ENCODE assay signal across 9 mouse cellular contexts in genomic region chr11:19992341-19993281, GRCm38 (mm10).
DNase-seq lines count a peak whose midpoint lies in the region; ATAC-seq and TF ChIP-seq lines count a peak whose summit lies in the region.
"Had no signal": no experiment of that assay in that cellular context is flagged by ENCODE, and none has a peak within 500 bp of the region (broad histone marks: within the 10 kb centered on the region; RNA-seq: fewer than 3 reads in every experiment).

No protein-coding gene starts in this region.

- TF ChIP-seq RAD21 in CH12.LX (IDR thresholded peaks at IDR 0.05; ENCODE audit: low read depth, low read length): no peak

- H3K9me3 ChIP-seq in hindbrain, embryonic 13.5 days: no peaks in the 10 kb centered on the region
- H3K9me3 ChIP-seq in hindbrain, embryonic 12.5 days (replicated peaks): no peaks in the 10 kb centered on the region
- no peaks in the 10 kb centered on the region for H3K9me3 ChIP-seq in CH12.LX (replicated peaks; ENCODE audit: low read length)

- TF ChIP-seq EP300 in CH12.LX (IDR thresholded peaks at IDR 0.05; ENCODE audit: low read length): peak; percentile 38

- no peak overlapping the region for H3K4me3 ChIP-seq in hindbrain, embryonic 13.5 days
- H3K4me3 ChIP-seq in hindbrain, embryonic 12.5 days: no peak overlapping the region
- no peak overlapping the region for H3K4me3 ChIP-seq in CH12.LX (replicated peaks in 1 of 3; ENCODE audit: low read depth in 2 of 3, low read length in 2 of 3, poor library complexity in 1 of 3)

- H3K9ac ChIP-seq in hindbrain, embryonic 13.5 days: no peak overlapping the region
- no peak overlapping the region for H3K9ac ChIP-seq in hindbrain, embryonic 12.5 days
- H3K9ac ChIP-seq in CH12.LX (ENCODE audit: insufficient read depth, low read depth): no peak overlapping the region

- H3K27me3 ChIP-seq in hindbrain, embryonic 13.5 days: no peaks in the 10 kb centered on the region
- no peaks in the 10 kb centered on the region for H3K27me3 ChIP-seq in hindbrain, embryonic 12.5 days
- H3K27me3 ChIP-seq in CH12.LX (replicated peaks): no peaks in the 10 kb centered on the region

- no peak for TF ChIP-seq CTCF in CH12.LX (conservative IDR thresholded peaks at IDR 0.05 in 1 of 2, IDR thresholded peaks at IDR 0.05 in 1 of 2; ENCODE audit: low read depth in 2 of 2, low read length in 2 of 2)

- dilution Hi-C loops in CH12.LX (cut with MboI; ENCODE audit: extremely low pct_ligation_motif_present, extremely low pct_unique_long_range_greater_than_20kb, low sequenced_read_pairs): no loop called here

- intact Hi-C loops in left cerebral cortex, postnatal 14 days (cut with DNase I): no loop called here

- no peak for TF ChIP-seq POLR2A in CH12.LX (IDR thresholded peaks at IDR 0.05; ENCODE audit: low read depth, low read length)

- 73% methylated on average over 14 of the region's 15 CpGs for WGBS in hindbrain, embryonic 13.5 days
- WGBS in hindbrain, embryonic 12.5 days: 74% methylated on average over 14 of the region's 15 CpGs

- ATAC-seq in hindbrain, embryonic 13.5 days (ENCODE audit: low FRiP score): peak; percentile 40; the same call in 1 of the 2 replicates
- no peak for ATAC-seq in hindbrain, embryonic 12.5 days (ENCODE audit: low FRiP score)
- peak; percentile 70 for ATAC-seq in inflammation-experienced regulatory T-cells, adult 6 months
- ATAC-seq in megakaryocyte-erythroid progenitor cell, adult 5-6 weeks (replicated peaks; ENCODE audit: low FRiP score, low TSS enrichment, poor library complexity, severe bottlenecking): 0 out of 2 replicates have a peak, but pooled peaks have one; percentile 16

- no peak overlapping the region for H3K27ac ChIP-seq in hindbrain, embryonic 13.5 days
- H3K27ac ChIP-seq in hindbrain, embryonic 12.5 days: no peak overlapping the region
- H3K27ac ChIP-seq in CH12.LX (ENCODE audit: insufficient read depth, low read depth): no peak overlapping the region

- H3K4me2 ChIP-seq in hindbrain, embryonic 13.5 days: no peak overlapping the region
- H3K4me2 ChIP-seq in hindbrain, embryonic 12.5 days (replicated peaks): no peak overlapping the region
- no peak overlapping the region for H3K4me2 ChIP-seq in CH12.LX (ENCODE audit: insufficient read depth, low read depth, poor library complexity, severe bottlenecking)
- H3K4me2 ChIP-seq: midbrain, embryonic 11.5 days had no signal

- DNase-seq in CH12.LX (ENCODE audit: extremely low read depth): no peak
- DNase-seq in heart, postnatal 4 days: no peak
- no peak for DNase-seq in left cerebral cortex, postnatal 14 days (ENCODE audit: low spot score in 2 of 2)
- DNase-seq in adipocyte (ENCODE audit: low spot score): no peak

- no peaks in the 10 kb centered on the region; the same call in 1 of the 2 replicates for H3K79me2 ChIP-seq in CH12.LX (replicated peaks; ENCODE audit: control insufficient read depth, extremely low read depth, insufficient read depth, poor library complexity, severe bottlenecking)

- no peaks in the 10 kb centered on the region for H3K36me3 ChIP-seq in hindbrain, embryonic 13.5 days
- no peaks in the 10 kb centered on the region for H3K36me3 ChIP-seq in hindbrain, embryonic 12.5 days
- H3K36me3 ChIP-seq in CH12.LX (replicated peaks in 1 of 2; ENCODE audit: control insufficient read depth in 1 of 2, insufficient read depth in 1 of 2, low read length in 1 of 2): peaks cover 0 to 16% of the 10 kb centered on the region in 2 experiments

- H3K4me1 ChIP-seq in hindbrain, embryonic 13.5 days (replicated peaks): peaks cover 26% of the 10 kb centered on the region
- peaks cover 11% of the 10 kb centered on the region for H3K4me1 ChIP-seq in hindbrain, embryonic 12.5 days
- H3K4me1 ChIP-seq in CH12.LX (ENCODE audit: control insufficient read depth in 1 of 2, insufficient read depth in 2 of 2): peaks cover 10 to 52% of the 10 kb centered on the region in 2 experiments

- in situ Hi-C loops in CH12.LX (cut with MboI; ENCODE audit: low pct_ligation_motif_present, low pct_unique_long_range_greater_than_20kb, low sequenced_read_pairs): no loop called here

TF ChIP-seq in CH12.LX, 34 proteins besides CTCF, POLR2A, EP300 and RAD21:
- no peak for TF ChIP-seq ZMIZ1 (IDR thresholded peaks at IDR 0.05; ENCODE audit: low read depth, low read length)
- no peak for TF ChIP-seq JUND (conservative IDR thresholded peaks at IDR 0.05; ENCODE audit: low read depth, low read length)
- TF ChIP-seq USF2 (conservative IDR thresholded peaks at IDR 0.05; ENCODE audit: low read depth, low read length): no peak
- TF ChIP-seq ELF1 (IDR thresholded peaks at IDR 0.05; ENCODE audit: low read depth, low read length): no peak
- TF ChIP-seq CHD2 (IDR thresholded peaks at IDR 0.05; ENCODE audit: low read length): no peak
- no peak for TF ChIP-seq CHD1 (IDR thresholded peaks at IDR 0.05; ENCODE audit: low read depth, low read length)
- TF ChIP-seq TBP (conservative IDR thresholded peaks at IDR 0.05; ENCODE audit: low read depth, low read length): no peak
TF ChIP-seq in CH12.LX: peak in this region for 0.
